Mouse (Mus musculus) brown adipose tissue, adult 24 weeks (tissue): ENCODE measurements at regions not wholly inside any gene's neighbourhood (a gene's known extent, or its start where the extent isn't known, plus 50 kb on each side); places are given as distances from the start of the nearest gene placed in this dataset.

ENCODE experiments used
- H3K27ac ChIP-seq: fragments of 200-500 bp; replicated peaks from 2 replicates; pipeline ENCODE4 v1.5.1; 2012; ENCODE audit warnings: low read depth, mild to moderate bottlenecking, low read length
- H3K4me1 ChIP-seq: fragments of 200-500 bp; 2 replicates; pipeline ENCODE4 v1.6.1; 2012; ENCODE audit warnings: low read length, mixed read lengths; ENCODE audit not compliant: control insufficient read depth, insufficient read depth, insufficient read length
- H3K4me3 ChIP-seq: fragments of 200-500 bp; 2 replicates; pipeline ENCODE4 v1.5.1; 2012; ENCODE audit warnings: low read depth, mild to moderate bottlenecking, low read length, moderate library complexity; ENCODE audit not compliant: insufficient read depth

GRCm38 (mm10) chr13:103576856-103577255 lies 197.6 kb downstream of the Srek1 start:
- H3K4me1 ChIP-seq, result no peaks in the 10 kb centered on the region
- no peak overlapping the region for H3K4me3 ChIP-seq
- no peak overlapping the region for H3K27ac ChIP-seq

DNA sequence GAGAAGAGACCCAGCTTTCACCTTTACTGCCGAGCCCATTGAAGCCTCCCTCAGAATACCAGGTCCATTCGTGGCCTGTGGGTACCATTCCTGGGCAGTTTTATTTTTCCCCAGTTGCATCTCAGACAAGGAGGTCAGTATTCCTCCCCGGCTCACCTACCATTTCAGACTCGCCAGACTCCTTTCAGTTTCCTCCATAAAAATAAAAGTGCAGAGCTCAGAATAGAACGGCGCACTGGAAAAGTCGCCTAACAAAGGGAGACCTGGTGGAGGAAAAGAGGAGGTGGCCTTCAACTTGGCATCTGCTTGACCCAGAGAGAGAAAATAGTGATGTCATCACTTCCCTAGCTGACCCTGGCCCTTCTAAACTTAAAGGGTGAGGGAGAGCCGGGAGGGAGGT lies 209.7 kb downstream of the Srek1 start:
- no peak overlapping the region for H3K4me3 ChIP-seq
- H3K4me1 ChIP-seq, result no peaks in the 10 kb centered on the region
- no peak overlapping the region for H3K27ac ChIP-seq

DNA sequence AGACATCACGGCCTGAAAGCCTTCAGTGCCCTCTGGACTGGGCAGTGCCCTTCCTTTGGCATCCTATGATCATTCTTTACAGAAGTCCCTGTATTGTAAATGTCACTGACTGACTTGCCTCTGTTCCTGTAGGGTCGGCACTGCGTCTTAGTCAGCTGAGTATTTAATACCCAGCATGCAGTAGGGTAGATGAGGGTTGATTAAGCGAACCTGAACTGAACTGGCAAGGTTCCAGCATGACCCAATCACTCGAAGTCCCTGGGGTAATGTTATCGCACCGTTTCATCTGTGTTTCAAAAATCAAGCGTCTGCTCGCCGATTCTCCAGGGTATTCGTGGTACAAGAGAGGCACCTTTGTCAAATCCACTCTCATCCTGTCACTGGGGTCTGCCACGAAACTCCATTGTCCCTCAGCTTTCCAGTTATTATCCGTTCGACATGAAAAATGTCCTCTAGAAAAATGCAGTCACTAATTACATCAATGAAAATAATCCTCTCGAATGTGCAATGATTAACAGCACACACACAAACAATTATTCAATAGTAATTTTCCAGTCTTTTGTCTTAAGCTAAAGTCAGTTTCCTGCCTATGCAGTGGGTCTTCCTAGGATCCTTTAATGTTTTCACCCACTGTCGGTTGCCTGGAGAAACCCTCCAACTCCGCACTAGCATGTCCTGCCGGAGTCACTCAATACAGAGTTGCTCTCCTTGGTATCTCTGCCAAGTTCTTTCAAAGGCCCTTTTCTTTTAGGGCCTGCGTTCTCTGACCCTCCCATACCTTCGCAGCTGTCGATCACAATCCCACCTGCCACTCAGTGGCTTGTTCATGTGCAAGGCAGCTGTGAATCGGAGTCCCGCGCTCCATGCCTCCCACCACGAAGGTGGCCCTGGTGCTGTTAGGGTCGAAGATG lies 212.4 kb downstream of the Srek1 start:
- Histone ChIP-seq H3K4me3 (no peak overlapping the region), H3K27ac (no peak overlapping the region), H3K4me1 (no peaks in the 10 kb centered on the region)

DNA sequence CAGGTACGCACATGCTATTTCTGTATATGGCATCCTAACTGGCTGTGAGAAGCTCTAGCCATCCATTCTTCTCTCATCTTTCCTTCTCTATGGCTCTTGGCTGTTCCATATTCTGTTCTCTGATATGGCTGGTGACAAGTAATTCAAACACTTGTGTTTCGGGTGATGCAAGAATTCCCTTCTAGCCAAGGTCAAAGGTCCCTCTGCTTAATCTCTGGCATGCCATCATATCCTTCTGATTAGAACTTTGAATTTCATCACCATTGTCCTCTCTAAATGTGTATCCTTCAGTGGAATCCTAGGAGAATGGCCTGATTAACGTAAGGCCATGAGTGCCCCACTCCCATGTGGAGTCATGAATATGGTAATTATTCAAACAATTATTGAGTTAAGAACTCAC lies 215.5 kb downstream of the Srek1 start:
- no peaks in the 10 kb centered on the region for H3K4me1 ChIP-seq
- no peak overlapping the region for H3K4me3 ChIP-seq
- no peak overlapping the region for H3K27ac ChIP-seq

- H3K4me3 ChIP-seq, result no peak overlapping the region
- no peak overlapping the region for H3K27ac ChIP-seq
- H3K4me1 ChIP-seq, result no peaks in the 10 kb centered on the region; the same call in 1 of the 2 replicates
Measured at GRCm38 (mm10) chr13:103539577-103539976, 205.3 kb upstream of the Mast4 start.

DNA sequence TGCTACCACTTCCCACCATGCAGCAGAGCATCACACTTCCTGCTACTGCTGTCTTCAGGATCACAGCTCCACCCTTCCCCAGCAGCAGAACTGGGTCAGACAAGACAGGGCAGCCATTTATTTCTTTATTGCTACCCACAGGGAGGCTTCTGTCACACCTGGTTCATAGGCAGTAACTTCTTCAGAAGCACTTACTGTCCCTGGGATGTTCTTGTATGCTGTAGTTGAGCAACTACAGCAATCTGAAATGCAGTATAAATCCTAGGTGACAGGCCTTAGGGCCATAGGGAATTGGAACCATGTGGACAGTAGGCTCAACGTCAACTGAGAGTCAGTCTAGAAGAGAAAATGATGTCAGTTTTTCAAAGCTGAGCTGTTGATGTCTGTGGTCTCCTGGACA lies 179.5 kb upstream of the Mast4 start:
- Histone ChIP-seq H3K4me1 (no peaks in the 10 kb centered on the region), H3K4me3 (no peak overlapping the region)

GRCm38 (mm10) chr13:103512476-103512875 lies 178.2 kb upstream of the Mast4 start:
- Histone ChIP-seq H3K4me1 (no peaks in the 10 kb centered on the region), H3K27ac (no peak overlapping the region), H3K4me3 (no peak overlapping the region)

More for the DNA sequence above, 179.5 kb upstream of the Mast4 start:
- H3K27ac ChIP-seq, result no peak overlapping the region

- no peaks in the 10 kb centered on the region for H3K4me1 ChIP-seq
- H3K4me3 ChIP-seq, result no peak overlapping the region
- no peak overlapping the region for H3K27ac ChIP-seq
Measured at GRCm38 (mm10) chr13:103504987-103505386, 170.7 kb upstream of the Mast4 start.

GRCm38 (mm10) chr13:103499376-103499775 lies 165.1 kb upstream of the Mast4 start:
- Histone ChIP-seq H3K4me1 (peaks cover 3% of the 10 kb centered on the region; the same call in 1 of the 2 replicates), H3K4me3 (no peak overlapping the region), H3K27ac (no peak overlapping the region)

GRCm38 (mm10) chr13:103494371-103494770 lies 160.1 kb upstream of the Mast4 start:
- H3K27ac ChIP-seq, result no peak overlapping the region
- H3K4me3 ChIP-seq, result no peak overlapping the region
- peaks cover 4% of the 10 kb centered on the region for H3K4me1 ChIP-seq

DNA sequence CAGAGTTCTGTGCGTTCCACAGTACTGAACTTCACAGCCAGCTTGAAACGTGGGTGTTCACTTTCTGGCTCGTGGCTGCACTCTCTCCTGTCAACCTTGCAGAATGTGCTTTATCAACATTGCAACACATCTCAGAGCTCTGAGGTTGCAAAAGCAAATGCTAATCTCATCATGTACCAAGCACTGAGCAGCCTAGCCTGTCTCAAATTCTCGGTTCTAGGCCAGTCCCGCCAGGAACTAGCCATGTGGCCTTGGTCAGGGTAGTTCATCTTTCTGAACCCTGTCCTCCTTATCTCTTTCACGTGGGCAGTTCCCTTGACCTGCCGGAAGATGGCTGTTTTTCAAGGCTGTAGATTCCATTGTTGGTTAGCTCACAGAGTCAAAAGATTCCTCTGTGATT lies 159.3 kb upstream of the Mast4 start:
- peaks cover 2% of the 10 kb centered on the region for H3K4me1 ChIP-seq
- no peak overlapping the region for H3K27ac ChIP-seq
- no peak overlapping the region for H3K4me3 ChIP-seq

GRCm38 (mm10) chr13:103490049-103490448 lies 155.8 kb upstream of the Mast4 start:
- no peak overlapping the region for H3K27ac ChIP-seq
- no peak overlapping the region for H3K4me3 ChIP-seq
- H3K4me1 ChIP-seq, result peaks cover 2% of the 10 kb centered on the region

- H3K4me3 ChIP-seq, result no peak overlapping the region
- H3K4me1 ChIP-seq, result no peaks in the 10 kb centered on the region
- no peak overlapping the region for H3K27ac ChIP-seq
Measured at GRCm38 (mm10) chr13:103484092-103484491, 149.8 kb upstream of the Mast4 start.

DNA sequence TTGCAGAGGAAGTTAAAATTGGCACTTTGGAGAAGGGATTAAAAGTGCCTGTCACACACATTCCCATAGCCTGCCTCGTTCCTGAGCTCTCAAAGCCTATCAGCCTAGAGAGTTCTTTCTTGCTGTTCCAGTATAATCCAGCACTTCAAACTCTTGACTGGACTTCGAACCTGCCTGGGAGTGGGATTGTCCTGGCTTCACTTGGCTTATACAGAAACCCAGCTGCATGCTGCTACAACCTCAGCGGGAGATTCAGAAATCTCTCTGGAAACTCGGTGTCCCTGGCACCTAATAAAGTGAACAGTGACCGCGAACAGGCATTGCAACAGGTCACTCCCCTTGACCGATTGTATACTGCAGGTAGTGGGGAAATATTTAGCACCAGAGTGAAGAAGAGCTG lies 149.1 kb upstream of the Mast4 start:
- no peak overlapping the region for H3K4me3 ChIP-seq
- no peaks in the 10 kb centered on the region for H3K4me1 ChIP-seq
- no peak overlapping the region for H3K27ac ChIP-seq

- Histone ChIP-seq H3K27ac (no peak overlapping the region), H3K4me1 (no peaks in the 10 kb centered on the region), H3K4me3 (no peak overlapping the region)
Measured at GRCm38 (mm10) chr13:103476328-103476727, 142.0 kb upstream of the Mast4 start.

GRCm38 (mm10) chr13:103472216-103472615 lies 137.9 kb upstream of the Mast4 start:
- Histone ChIP-seq H3K27ac (no peak overlapping the region), H3K4me3 (no peak overlapping the region), H3K4me1 (no peaks in the 10 kb centered on the region)
